Mouse (Mus musculus) lung, postnatal 0 days (tissue): ENCODE data around the gene Gm14214. TPM values are rescaled to one million over a fixed set of nuclear protein-coding genes. Genes with fewer than 3 reads are reported as not detected.

Experiments
- ATAC-seq: fragments of 200-750 bp; cut with Nextera tagmentation; 2 replicates; pipeline ENCODE4 v1.8.0; 2017; ENCODE audit warnings: moderate library complexity
- DNase-seq: peaks from one replicate; pipeline ENCODE4 v3.0.0-alpha.2; 2016; ENCODE audit warnings: low spot score
- H3K27ac ChIP-seq: fragments of 300-500 bp; sonication (generic); 2 replicates; pipeline ENCODE4 v1.5.1; 2014; ENCODE audit warnings: antibody characterized with exemption, mild to moderate bottlenecking, low read length, mixed read lengths
- H3K27me3 ChIP-seq: fragments of 300-500 bp; sonication (generic); replicated peaks from 2 replicates; pipeline ENCODE4 v1.6.1; 2014; ENCODE audit warnings: low read length, mixed read lengths; ENCODE audit not compliant: insufficient read depth
- H3K36me3 ChIP-seq: fragments of 300-500 bp; sonication (generic); 2 replicates; pipeline ENCODE4 v1.6.1; 2014; ENCODE audit warnings: low read length, mixed read lengths; ENCODE audit not compliant: insufficient read depth
- H3K4me1 ChIP-seq: fragments of 300-500 bp; sonication (generic); 2 replicates; pipeline ENCODE4 v1.6.1; 2014; ENCODE audit warnings: antibody characterized with exemption, low read depth, low read length, mixed read lengths; ENCODE audit not compliant: insufficient read depth
- H3K4me2 ChIP-seq: fragments of 300-500 bp; sonication (generic); replicated peaks from 2 replicates; pipeline ENCODE4 v1.6.1; 2014; ENCODE audit warnings: low read depth, mild to moderate bottlenecking, low read length, moderate library complexity, mixed read lengths
- H3K4me3 ChIP-seq: fragments of 300-500 bp; sonication (generic); 2 replicates; pipeline ENCODE4 v1.5.1; 2014; ENCODE audit warnings: low read depth, low read length
- H3K9ac ChIP-seq: fragments of 300-500 bp; sonication (generic); replicated peaks from 2 replicates; pipeline ENCODE4 v1.6.1; 2014; ENCODE audit warnings: low read depth, mild to moderate bottlenecking
- H3K9me3 ChIP-seq: fragments of 300-500 bp; sonication (generic); 2 replicates; pipeline ENCODE4 v1.6.1; 2016; ENCODE audit warnings: low read length, mixed read lengths
- CTCF ChIP-seq: IDR thresholded peaks from 2 replicates; pipeline ENCODE4 v1.5.1; 2016; ENCODE audit warnings: antibody characterized with exemption, mild to moderate bottlenecking
- EP300 ChIP-seq: IDR thresholded peaks from 2 replicates; pipeline ENCODE4 v1.6.1; 2016; ENCODE audit warnings: antibody characterized with exemption, mild to moderate bottlenecking, control low read depth
- WGBS: fragments of 180-500 bp; shearing (Covaris S2); extraction: QIAGEN DNeasy Blood & Tissue Kit; methylation state at CpG from one replicate; pipeline ENCODE4 v1.1.7; 2014; 5-methylcytosine and 5-hydroxymethylcytosine counted together
- polyA plus RNA-seq: library from polyadenylated mRNA; unstranded; fragments of >200 nt; fragmentation: Nextera tagmentation; extraction: Ambion mirVana; gene quantifications from 2 replicates; pipeline ENCODE4 v1.2.1, GENCODE M21; 2015

Gene Gm14214
- polyA plus RNA-seq, 1 experiment from 2014 or later, result not detected

DNA sequence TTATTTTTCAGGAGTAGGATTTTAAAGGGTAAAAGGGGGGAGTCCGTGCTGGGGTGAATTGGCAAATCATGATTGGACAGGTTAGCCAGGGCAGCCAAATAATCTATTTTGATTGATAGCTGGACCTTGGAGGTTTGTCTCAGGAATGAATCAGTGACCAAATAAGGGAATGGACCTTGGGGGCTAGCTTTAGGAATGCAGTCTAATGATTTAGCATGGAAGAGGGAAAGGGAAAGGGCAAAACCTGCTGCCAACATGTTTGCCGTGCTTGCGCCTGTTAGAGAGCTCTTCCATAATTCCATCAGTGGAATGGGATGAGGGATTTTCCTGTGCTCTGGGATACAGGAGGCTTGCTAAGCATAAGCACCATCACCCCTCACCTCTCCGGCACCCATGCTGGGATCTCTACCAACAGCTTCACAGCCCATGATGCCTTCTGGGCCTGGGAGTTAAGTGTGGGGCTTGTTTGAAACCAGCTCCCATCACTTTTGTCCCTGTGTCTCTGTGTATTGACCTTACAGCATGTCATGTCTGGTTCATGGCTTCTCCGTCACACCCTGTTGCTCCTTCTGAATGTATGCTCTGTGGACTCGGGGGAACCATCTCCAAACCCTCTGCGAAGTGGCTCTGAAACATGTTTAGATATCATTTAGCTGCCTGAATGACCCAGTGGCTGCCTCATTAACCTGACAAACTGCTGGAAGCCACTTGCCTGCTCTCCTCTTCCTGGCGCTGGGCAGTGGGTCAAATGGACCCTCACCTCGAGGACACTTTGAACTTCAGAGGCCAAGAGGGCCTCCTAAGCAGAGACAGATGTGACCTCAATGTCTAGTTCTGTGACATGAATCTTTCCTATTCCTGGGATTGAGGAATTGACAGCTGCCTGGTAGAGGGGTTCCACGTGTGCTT, 26.7 kb downstream of the Gm14214 start:
- WGBS, result 71% methylated on average over 10 of the region's 10 CpGs

GRCm38 (mm10) chr2:154738621-154739020, 31.2 kb downstream of the Gm14214 start:
- Histone ChIP-seq H3K4me3 (no peak overlapping the region), H3K9ac (no peak overlapping the region), H3K4me2 (no peak overlapping the region), H3K4me1 (no peaks in the 10 kb centered on the region), H3K9me3 (no peaks in the 10 kb centered on the region), H3K27me3 (no peaks in the 10 kb centered on the region), H3K36me3 (no peaks in the 10 kb centered on the region), H3K27ac (no peak overlapping the region)
- TF ChIP-seq EP300 (no peak), CTCF (no peak)
- WGBS, result 82% methylated on average over 5 of the region's 5 CpGs
- ATAC-seq (no peak), DNase-seq (no peak)

More for the DNA sequence above, 26.7 kb downstream of the Gm14214 start:
- Histone ChIP-seq H3K9ac (no peak overlapping the region), H3K27me3 (no peaks in the 10 kb centered on the region), H3K36me3 (no peaks in the 10 kb centered on the region), H3K4me1 (no peaks in the 10 kb centered on the region), H3K4me3 (no peak overlapping the region), H3K9me3 (no peaks in the 10 kb centered on the region), H3K27ac (no peak overlapping the region), H3K4me2 (no peak overlapping the region)
- TF ChIP-seq EP300 (no peak), CTCF (no peak)
- ATAC-seq (no peak), DNase-seq (no peak)

DNA sequence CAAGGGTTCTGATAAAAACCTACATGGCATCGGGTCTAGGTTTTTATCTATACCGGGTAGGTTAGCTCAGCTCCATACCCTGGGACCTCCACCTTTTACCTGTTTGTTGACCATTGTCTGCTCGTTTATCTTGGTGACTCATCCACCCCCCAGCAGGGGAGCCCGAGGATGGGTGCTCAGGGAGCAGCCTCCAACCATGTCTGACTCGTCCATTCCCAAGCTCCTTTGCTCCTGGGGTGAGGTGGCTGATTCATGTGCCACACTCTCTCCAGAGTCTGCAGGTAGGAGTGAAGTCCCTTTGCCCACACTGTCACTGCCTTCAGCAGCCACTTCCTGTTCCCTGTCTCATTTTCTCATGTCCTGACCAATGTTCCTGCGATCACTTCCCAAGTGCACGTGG, 33.8 kb downstream of the Gm14214 start:
- TF ChIP-seq CTCF (no peak), EP300 (no peak)
- H3K9ac ChIP-seq, result no peak overlapping the region
- ATAC-seq, result no peak

DNA sequence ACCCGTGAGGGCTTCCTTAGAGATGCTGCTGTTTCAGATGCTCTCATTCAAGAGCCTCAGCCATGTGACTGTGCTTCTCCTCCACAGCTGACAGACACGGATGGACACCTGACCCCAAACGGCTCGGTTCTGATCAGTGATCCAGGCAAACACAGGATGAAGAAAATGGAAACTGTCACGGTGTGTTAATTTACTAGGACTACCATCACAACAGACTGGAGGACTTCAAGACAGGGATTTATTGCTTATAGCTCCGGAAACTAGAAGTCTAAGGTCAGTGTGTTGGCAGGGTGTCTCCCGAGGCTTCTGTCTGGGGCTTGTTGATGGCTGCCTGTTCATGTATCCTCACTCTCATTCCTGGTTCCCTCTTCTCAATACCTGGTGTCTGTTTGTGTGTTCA, 34.4 kb downstream of the Gm14214 start:
- ATAC-seq, result no peak
- Histone ChIP-seq H3K4me2 (no peak overlapping the region), H3K27me3 (no peaks in the 10 kb centered on the region), H3K27ac (no peak overlapping the region), H3K9me3 (no peaks in the 10 kb centered on the region), H3K9ac (no peak overlapping the region), H3K36me3 (no peaks in the 10 kb centered on the region), H3K4me1 (peaks cover 3% of the 10 kb centered on the region; the same call in 1 of the 2 replicates), H3K4me3 (no peak overlapping the region)
- no peak for DNase-seq
- TF ChIP-seq EP300 (no peak), CTCF (no peak)
- WGBS, result 53% methylated on average over 7 of the region's 7 CpGs

More for the DNA sequence above, 33.8 kb downstream of the Gm14214 start:
- Histone ChIP-seq H3K36me3 (no peaks in the 10 kb centered on the region), H3K27me3 (no peaks in the 10 kb centered on the region), H3K4me3 (no peak overlapping the region), H3K9me3 (no peaks in the 10 kb centered on the region), H3K4me1 (peaks cover 3% of the 10 kb centered on the region; the same call in 1 of the 2 replicates), H3K4me2 (no peak overlapping the region), H3K27ac (no peak overlapping the region)
- WGBS, result 67% methylated on average over 7 of the region's 7 CpGs
- DNase-seq, result no peak

GRCm38 (mm10) chr2:154734977-154735376, 34.9 kb downstream of the Gm14214 start:
- WGBS, result 68% methylated on average over 9 of the region's 9 CpGs
- Histone ChIP-seq H3K9me3 (no peaks in the 10 kb centered on the region), H3K4me2 (no peak overlapping the region), H3K27me3 (no peaks in the 10 kb centered on the region), H3K9ac (no peak overlapping the region), H3K4me1 (peaks cover 3% of the 10 kb centered on the region; the same call in 1 of the 2 replicates), H3K36me3 (no peaks in the 10 kb centered on the region), H3K4me3 (no peak overlapping the region), H3K27ac (no peak overlapping the region)
- no peak for ATAC-seq
- no peak for TF ChIP-seq EP300
- TF ChIP-seq CTCF, result no peak
- DNase-seq, result no peak

- no peaks in the 10 kb centered on the region for H3K27me3 ChIP-seq
- no peak for ATAC-seq
- H3K4me3 ChIP-seq, result no peak overlapping the region
- no peak for TF ChIP-seq EP300
- no peak for TF ChIP-seq CTCF
- H3K9ac ChIP-seq, result no peak overlapping the region
- peak; percentile 51 for DNase-seq
- no peaks in the 10 kb centered on the region for H3K36me3 ChIP-seq
- peaks cover 6% of the 10 kb centered on the region; the same call in 1 of the 2 replicates for H3K4me1 ChIP-seq
- no peak overlapping the region for H3K4me2 ChIP-seq
- H3K9me3 ChIP-seq, result no peaks in the 10 kb centered on the region
- WGBS, result 65% methylated on average over 9 of the region's 9 CpGs
- H3K27ac ChIP-seq, result no peak overlapping the region
These were observed 37.2 kb downstream of the Gm14214 start for GRCm38 (mm10) chr2:154732503-154733141.
